Mouse (Mus musculus): ENCODE data around the gene Olfr770. TPM values are rescaled to one million over a fixed set of nuclear protein-coding genes. Genes with fewer than 3 reads are reported as not detected.
"Not testable (repeated sequence)": the region's sequence is repeated elsewhere in the genome, so short reads cannot be mapped to it uniquely, and the experiment has no call there.

Olfr770 gene
- not detected in 2 replicates for polyA plus RNA-seq (2015; fragmentation: Nextera tagmentation; extraction: Ambion mirVana)

GRCm38 (mm10) chr10:129138898-129139297 is at the start of gene Olfr770:
Olfr770 (minus strand) TSS chr10:129138998.
- H3K9me3 ChIP-seq = no peaks in the 10 kb centered on the region
- H3K36me3 ChIP-seq = no peaks in the 10 kb centered on the region
- no peaks in the 10 kb centered on the region for H3K27me3 ChIP-seq (replicated peaks)

GRCm38 (mm10) chr10:129187319-129187718 is 48.5 kb upstream of the Olfr770 start, which contains the start of gene Olfr773:
Olfr773 (minus strand) TSS chr10:129187419.
- H3K4me1 ChIP-seq; H3K27ac ChIP-seq; H3K4me3 ChIP-seq (replicated peaks); ATAC-seq (ENCODE audit: insufficient read depth, low FRiP score, low read depth); H3K36me3 ChIP-seq; H3K9me3 ChIP-seq; H3K4me2 ChIP-seq; H3K27me3 ChIP-seq (replicated peaks); H3K9ac ChIP-seq: not testable (repeated sequence)

More at GRCm38 (mm10) chr10:129138898-129139297, at the start of gene Olfr770:
- no peak within 1 kb of the TSS for H3K27ac ChIP-seq
- WGBS = 84% methylated on average over 2 of the region's 2 CpGs
- H3K4me3 ChIP-seq (replicated peaks) = no peak within 1 kb of the TSS
- H3K4me1 ChIP-seq = no peaks in the 10 kb centered on the region
- H3K9ac ChIP-seq = no peak within 1 kb of the TSS
- H3K4me2 ChIP-seq = no peak within 1 kb of the TSS
- ATAC-seq (ENCODE audit: insufficient read depth, low FRiP score, low read depth) = no peak

GRCm38 (mm10) chr10:129177821-129178220 is 39.0 kb upstream of the Olfr770 start, which contains the start of gene Olfr772:
Olfr772 (minus strand) TSS chr10:129177921.
- WGBS = 79% methylated on average over 3 of the region's 4 CpGs
- H3K27ac ChIP-seq; H3K27me3 ChIP-seq (replicated peaks); H3K36me3 ChIP-seq; H3K4me2 ChIP-seq; H3K9me3 ChIP-seq; H3K4me1 ChIP-seq; H3K9ac ChIP-seq; ATAC-seq (ENCODE audit: insufficient read depth, low FRiP score, low read depth); H3K4me3 ChIP-seq (replicated peaks): not testable (repeated sequence)

- no peak for ATAC-seq (ENCODE audit: insufficient read depth, low FRiP score, low read depth)
- no peak within 1 kb of the TSS for H3K27ac ChIP-seq
- H3K9ac ChIP-seq = no peak within 1 kb of the TSS
- H3K4me1 ChIP-seq = no peaks in the 10 kb centered on the region
- H3K27me3 ChIP-seq (replicated peaks) = no peaks in the 10 kb centered on the region
- H3K9me3 ChIP-seq = no peaks in the 10 kb centered on the region
- no peak within 1 kb of the TSS for H3K4me2 ChIP-seq
- no peak within 1 kb of the TSS for H3K4me3 ChIP-seq (replicated peaks)
- no peaks in the 10 kb centered on the region for H3K36me3 ChIP-seq
- 78% methylated on average over 1 of the region's 1 CpGs for WGBS
These were observed 25.9 kb upstream of the Olfr770 start, which contains the start of gene Olfr771 for GRCm38 (mm10) chr10:129164651-129165050. Olfr771 (minus strand) TSS chr10:129164751.

GRCm38 (mm10) chr10:129117761-129118160 is 21.0 kb downstream of the Olfr770 start, which contains the start of gene Olfr769:
Olfr769 (minus strand) TSS chr10:129117861.
- WGBS = 71% methylated on average over 2 of the region's 2 CpGs
- H3K27me3 ChIP-seq (replicated peaks) = no peaks in the 10 kb centered on the region

GRCm38 (mm10) chr10:129115146-129115545 is 23.7 kb downstream of the Olfr770 start:
- 87% methylated on average over 3 of the region's 3 CpGs for WGBS
- no peaks in the 10 kb centered on the region for H3K9me3 ChIP-seq
- H3K4me2 ChIP-seq = no peak overlapping the region
- no peak for ATAC-seq (ENCODE audit: insufficient read depth, low FRiP score, low read depth)
- no peaks in the 10 kb centered on the region for H3K36me3 ChIP-seq
- no peak overlapping the region for H3K9ac ChIP-seq
- H3K27me3 ChIP-seq (replicated peaks) = no peaks in the 10 kb centered on the region
- H3K4me3 ChIP-seq (replicated peaks) = no peak overlapping the region
- H3K27ac ChIP-seq = no peak overlapping the region
- no peaks in the 10 kb centered on the region for H3K4me1 ChIP-seq

More at GRCm38 (mm10) chr10:129117761-129118160, 21.0 kb downstream of the Olfr770 start, which contains the start of gene Olfr769:
- no peaks in the 10 kb centered on the region for H3K9me3 ChIP-seq
- H3K27ac ChIP-seq = no peak within 1 kb of the TSS
- no peak within 1 kb of the TSS for H3K4me3 ChIP-seq (replicated peaks)
- no peaks in the 10 kb centered on the region for H3K36me3 ChIP-seq
- H3K9ac ChIP-seq = no peak within 1 kb of the TSS
- H3K4me2 ChIP-seq = no peak within 1 kb of the TSS
- no peaks in the 10 kb centered on the region for H3K4me1 ChIP-seq
- no peak for ATAC-seq (ENCODE audit: insufficient read depth, low FRiP score, low read depth)

GRCm38 (mm10) chr10:129101231-129101630 is 37.6 kb downstream of the Olfr770 start:
- H3K27ac ChIP-seq = no peak overlapping the region
- WGBS = 27% methylated on average over 3 of the region's 3 CpGs

GRCm38 (mm10) chr10:129099275-129099674 is 39.5 kb downstream of the Olfr770 start, which contains the start of gene Olfr768:
Olfr768 (minus strand) TSS chr10:129099375.
- ATAC-seq (ENCODE audit: insufficient read depth, low FRiP score, low read depth) = no peak
- WGBS = 69% methylated on average over 1 of the region's 1 CpGs
- H3K27ac ChIP-seq = no peak within 1 kb of the TSS

More at GRCm38 (mm10) chr10:129101231-129101630, 37.6 kb downstream of the Olfr770 start:
- ATAC-seq (ENCODE audit: insufficient read depth, low FRiP score, low read depth) = no peak
- Histone ChIP-seq H3K9ac (no peak overlapping the region), H3K27me3 (replicated peaks) (no peaks in the 10 kb centered on the region), H3K4me3 (replicated peaks) (no peak overlapping the region), H3K36me3 (no peaks in the 10 kb centered on the region), H3K9me3 (no peaks in the 10 kb centered on the region), H3K4me1 (no peaks in the 10 kb centered on the region), H3K4me2 (no peak overlapping the region)

GRCm38 (mm10) chr10:129082810-129083209 is 56.0 kb downstream of the Olfr770 start, which contains the start of gene Olfr767:
Olfr767 (minus strand) TSS chr10:129082910.
- not testable (repeated sequence) for H3K9me3 ChIP-seq; H3K27me3 ChIP-seq (replicated peaks); H3K9ac ChIP-seq; H3K4me2 ChIP-seq; H3K4me3 ChIP-seq (replicated peaks); H3K27ac ChIP-seq; H3K4me1 ChIP-seq; ATAC-seq (ENCODE audit: insufficient read depth, low FRiP score, low read depth); H3K36me3 ChIP-seq

More at GRCm38 (mm10) chr10:129099275-129099674, 39.5 kb downstream of the Olfr770 start, which contains the start of gene Olfr768:
- no peaks in the 10 kb centered on the region for H3K4me1 ChIP-seq
- no peaks in the 10 kb centered on the region for H3K36me3 ChIP-seq
- no peaks in the 10 kb centered on the region for H3K9me3 ChIP-seq
- no peak within 1 kb of the TSS for H3K9ac ChIP-seq
- no peak within 1 kb of the TSS for H3K4me3 ChIP-seq (replicated peaks)
- no peak within 1 kb of the TSS for H3K4me2 ChIP-seq
- H3K27me3 ChIP-seq (replicated peaks) = no peaks in the 10 kb centered on the region

Other genes starting within 250 kb of the Olfr770 start
- gene Gdf11, start 247.3 kb downstream of the Olfr770 start, polyA plus RNA-seq (2015; fragmentation: Nextera tagmentation; extraction: Ambion mirVana) = 4.4 and 4.7 TPM in 2 replicates
- 693 and 758 TPM in 2 replicates for gene Cd63, start 238.0 kb downstream of the Olfr770 start, polyA plus RNA-seq (2015; fragmentation: Nextera tagmentation; extraction: Ambion mirVana)
- gene Rdh5, start 216.1 kb downstream of the Olfr770 start, polyA plus RNA-seq (2015; fragmentation: Nextera tagmentation; extraction: Ambion mirVana) = 12.9 and 15.0 TPM in 2 replicates
- gene Bloc1s1, start 215.0 kb downstream of the Olfr770 start, polyA plus RNA-seq (2015; fragmentation: Nextera tagmentation; extraction: Ambion mirVana) = 190 and 208 TPM in 2 replicates
- gene Itga7, start 205.2 kb downstream of the Olfr770 start, polyA plus RNA-seq (2015; fragmentation: Nextera tagmentation; extraction: Ambion mirVana) = 5.2 and 5.7 TPM in 2 replicates
- gene Mettl7b, start 178.0 kb downstream of the Olfr770 start, polyA plus RNA-seq (2015; fragmentation: Nextera tagmentation; extraction: Ambion mirVana) = 2.2 and 2.8 TPM in 2 replicates
- gene Olfr9, start 149.6 kb downstream of the Olfr770 start, polyA plus RNA-seq (2015; fragmentation: Nextera tagmentation; extraction: Ambion mirVana) = not detected in 2 replicates
- not detected in 2 replicates for gene Olfr763, start 128.2 kb downstream of the Olfr770 start, polyA plus RNA-seq (2015; fragmentation: Nextera tagmentation; extraction: Ambion mirVana)
- gene Olfr764-ps1, start 99.1 kb downstream of the Olfr770 start, polyA plus RNA-seq (2015; fragmentation: Nextera tagmentation; extraction: Ambion mirVana) = not detected in 2 replicates
- gene Olfr765, start 89.0 kb downstream of the Olfr770 start, polyA plus RNA-seq (2015; fragmentation: Nextera tagmentation; extraction: Ambion mirVana) = not detected in 2 replicates
- not detected in 2 replicates for gene Olfr766-ps1, start 70.0 kb downstream of the Olfr770 start, polyA plus RNA-seq (2015; fragmentation: Nextera tagmentation; extraction: Ambion mirVana)
- gene Olfr767, start 56.1 kb downstream of the Olfr770 start, polyA plus RNA-seq (2015; fragmentation: Nextera tagmentation; extraction: Ambion mirVana) = not detected in 2 replicates
- not detected in 2 replicates for gene Olfr768, start 39.6 kb downstream of the Olfr770 start, polyA plus RNA-seq (2015; fragmentation: Nextera tagmentation; extraction: Ambion mirVana)
- not detected in 2 replicates for gene Olfr769, start 21.1 kb downstream of the Olfr770 start, polyA plus RNA-seq (2015; fragmentation: Nextera tagmentation; extraction: Ambion mirVana)
- not detected in 2 replicates for gene Olfr771, start 25.8 kb upstream of the Olfr770 start, polyA plus RNA-seq (2015; fragmentation: Nextera tagmentation; extraction: Ambion mirVana)
- not detected in 2 replicates for gene Olfr772, start 38.9 kb upstream of the Olfr770 start, polyA plus RNA-seq (2015; fragmentation: Nextera tagmentation; extraction: Ambion mirVana)
- gene Olfr773, start 48.4 kb upstream of the Olfr770 start, polyA plus RNA-seq (2015; fragmentation: Nextera tagmentation; extraction: Ambion mirVana) = not detected in 2 replicates
- gene Olfr774, start 97.2 kb upstream of the Olfr770 start, polyA plus RNA-seq (2015; fragmentation: Nextera tagmentation; extraction: Ambion mirVana) = not detected in 2 replicates
- gene Olfr775, start 109.4 kb upstream of the Olfr770 start, polyA plus RNA-seq (2015; fragmentation: Nextera tagmentation; extraction: Ambion mirVana) = not detected in 2 replicates
- gene Olfr776, start 120.1 kb upstream of the Olfr770 start, polyA plus RNA-seq (2015; fragmentation: Nextera tagmentation; extraction: Ambion mirVana) = not detected in 2 replicates
- gene Olfr777, start 132.5 kb upstream of the Olfr770 start, polyA plus RNA-seq (2015; fragmentation: Nextera tagmentation; extraction: Ambion mirVana) = not detected in 2 replicates
- gene Olfr780, start 179.1 kb upstream of the Olfr770 start, polyA plus RNA-seq (2015; fragmentation: Nextera tagmentation; extraction: Ambion mirVana) = not detected in 2 replicates
- not detected in 2 replicates for gene Olfr781, start 189.9 kb upstream of the Olfr770 start, polyA plus RNA-seq (2015; fragmentation: Nextera tagmentation; extraction: Ambion mirVana)
- not detected in 2 replicates for gene Olfr782, start 209.9 kb upstream of the Olfr770 start, polyA plus RNA-seq (2015; fragmentation: Nextera tagmentation; extraction: Ambion mirVana)
- 0.09 TPM in 1 of 2 replicates, not detected in the other for gene Olfr784, start 245.1 kb upstream of the Olfr770 start, polyA plus RNA-seq (2015; fragmentation: Nextera tagmentation; extraction: Ambion mirVana)